Mouse (Mus musculus) small intestine, adult 2 months (tissue): ENCODE data around the gene Olfr484.

ENCODE experiments used
- CTCF ChIP-seq: fragments of 200-500 bp; IDR thresholded peaks from 2 replicates; pipeline ENCODE4 v1.5.1; 2012; ENCODE audit warnings: low read depth, mild to moderate bottlenecking, control low read depth, inconsistent platforms, low read length, moderate library complexity, mixed read lengths; ENCODE audit not compliant: insufficient replicate concordance, insufficient read length; ENCODE audit errors: extremely low read depth
- POLR2A ChIP-seq: fragments of 200-500 bp; IDR thresholded peaks from 2 replicates; pipeline ENCODE4 v1.6.1; 2012; ENCODE audit warnings: low read depth, mild to moderate bottlenecking, control low read depth, inconsistent platforms, low read length, moderate library complexity

DNA sequence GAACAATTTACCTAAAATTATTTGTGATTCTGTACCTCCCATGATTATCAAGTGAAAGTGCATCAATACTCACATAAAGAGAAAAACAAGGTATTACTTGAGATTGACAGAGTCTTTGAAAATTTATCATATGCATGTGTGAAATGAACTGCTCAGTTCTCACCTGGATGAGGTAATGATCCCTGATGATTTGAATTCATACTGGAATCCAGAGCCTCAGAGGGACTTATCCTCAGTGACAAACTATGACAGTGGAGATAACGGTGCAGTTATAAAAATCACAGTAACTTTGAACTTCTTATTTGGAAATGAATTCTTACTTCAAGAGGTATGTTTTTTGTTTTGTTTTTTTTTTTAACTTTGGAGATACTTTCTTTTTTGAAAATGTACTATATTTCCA is 26.7 kb downstream of the Olfr484 start, which contains the start of gene Olfr483:
- TF ChIP-seq CTCF: no peak
- no peak for TF ChIP-seq POLR2A
